Mouse (Mus musculus) thymus, adult 2 months (tissue): ENCODE measurements around the gene Ntmt1.

Experiments
- CTCF ChIP-seq: fragments of 200-500 bp; IDR thresholded peaks from 2 replicates; pipeline ENCODE4 v1.5.1; 2012; ENCODE audit warnings: mild to moderate bottlenecking, control low read depth, low read length, moderate library complexity, borderline replicate concordance; ENCODE audit not compliant: control insufficient read depth, poor library complexity, insufficient read depth; ENCODE audit errors: extremely low read depth
- POLR2A ChIP-seq: fragments of 200-500 bp; IDR thresholded peaks from 2 replicates; pipeline ENCODE4 v1.6.1; 2012; ENCODE audit warnings: mild to moderate bottlenecking, low read length, control low read depth, moderate library complexity; ENCODE audit not compliant: control insufficient read depth, poor library complexity, insufficient read depth; ENCODE audit errors: extremely low read depth

DNA sequence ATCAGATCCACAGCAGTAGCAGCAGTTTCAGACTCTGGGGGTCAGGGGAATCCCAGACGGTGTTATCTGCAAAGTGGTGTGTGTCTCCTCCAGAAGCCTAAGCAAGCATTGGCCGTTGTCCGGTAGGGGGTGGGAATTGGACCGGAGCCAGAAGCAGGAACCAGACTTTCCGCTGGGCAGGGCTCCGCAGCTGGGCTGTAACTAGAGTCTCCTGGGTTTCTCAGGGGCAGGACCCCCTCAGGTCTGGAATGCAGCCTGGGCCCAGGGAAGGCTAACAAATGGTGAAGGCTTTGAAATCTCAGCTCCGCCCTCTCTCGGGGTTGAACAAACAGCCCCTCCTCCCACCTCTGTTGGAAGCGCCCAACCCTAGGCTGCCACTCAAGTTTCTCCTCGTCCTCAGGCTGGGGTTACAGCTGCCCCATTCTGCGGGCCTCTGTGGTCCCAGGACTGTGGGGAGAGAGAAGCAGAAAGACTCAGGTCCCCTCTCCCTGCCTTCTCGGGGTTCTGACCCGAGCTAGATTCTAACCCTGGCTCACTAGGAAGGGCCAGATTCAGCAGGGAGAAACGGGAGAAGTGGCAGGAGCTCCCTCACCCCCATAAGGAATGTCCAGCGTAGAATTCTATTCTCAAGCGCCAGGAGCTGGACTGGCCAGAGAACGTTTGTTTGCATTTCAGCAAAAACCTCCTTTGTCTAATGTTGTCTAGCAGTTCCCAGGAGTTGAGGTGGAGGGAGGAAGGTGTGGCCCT lies 49.1 kb upstream of the Ntmt1 start:
- TF ChIP-seq POLR2A, result no peak
- TF ChIP-seq CTCF, result no peak
